Mouse (Mus musculus) megakaryocyte, embryonic 14.5 days (primary cell): ENCODE results near the gene Itih2.

Source experiments
- FLI1 ChIP-seq: IDR thresholded peaks from 2 replicates; pipeline ENCODE4 v1.6.1; 2012; ENCODE audit warnings: low read length, inconsistent platforms, mixed read lengths
- GATA1 ChIP-seq: IDR thresholded peaks from 3 replicates; pipeline ENCODE4 v1.6.1; 2012; ENCODE audit warnings: mixed read lengths, low read length, inconsistent platforms, borderline replicate concordance

GRCm38 (mm10) chr2:10108535-10109189 lies 22.5 kb downstream of the Itih2 start:
- TF ChIP-seq GATA1 (no peak), FLI1 (no peak)
